Mouse (Mus musculus) neutrophil, adult 5-6 weeks (primary cell): ENCODE data around the gene Ncoa7. TPM values are rescaled to one million over a fixed set of nuclear protein-coding genes. Genes with fewer than 3 reads are reported as not detected.
"Not testable (repeated sequence)": the region's sequence is repeated elsewhere in the genome, so short reads cannot be mapped to it uniquely, and the experiment has no call there.

Experiments
- ATAC-seq: fragments of 151-379, 151-347 bp; 2 replicates; pipeline ENCODE4 v1.8.0; 2017; ENCODE audit warnings: mild to moderate bottlenecking, moderate TSS enrichment; ENCODE audit not compliant: insufficient number of reproducible peaks, poor library complexity, low FRiP score, severe bottlenecking; ENCODE audit errors: extremely low read depth
- total RNA-seq: library from RNA; stranded (forward); fragments of 200-1000 nt; gene quantifications from 2 replicates; pipeline ENCODE4 v1.2.3, GENCODE M21; 2017

The Ncoa7 gene
- total RNA-seq, 1 experiment from 2014 or later: 13.3 TPM

GRCm38 (mm10) chr10:30791016-30791415, 12.1 kb downstream of the Ncoa7 start:
- no peak for ATAC-seq

GRCm38 (mm10) chr10:30789521-30789920, 13.6 kb downstream of the Ncoa7 start:
- no peak for ATAC-seq

GRCm38 (mm10) chr10:30788340-30788721, 14.8 kb downstream of the Ncoa7 start:
- no peak for ATAC-seq

DNA sequence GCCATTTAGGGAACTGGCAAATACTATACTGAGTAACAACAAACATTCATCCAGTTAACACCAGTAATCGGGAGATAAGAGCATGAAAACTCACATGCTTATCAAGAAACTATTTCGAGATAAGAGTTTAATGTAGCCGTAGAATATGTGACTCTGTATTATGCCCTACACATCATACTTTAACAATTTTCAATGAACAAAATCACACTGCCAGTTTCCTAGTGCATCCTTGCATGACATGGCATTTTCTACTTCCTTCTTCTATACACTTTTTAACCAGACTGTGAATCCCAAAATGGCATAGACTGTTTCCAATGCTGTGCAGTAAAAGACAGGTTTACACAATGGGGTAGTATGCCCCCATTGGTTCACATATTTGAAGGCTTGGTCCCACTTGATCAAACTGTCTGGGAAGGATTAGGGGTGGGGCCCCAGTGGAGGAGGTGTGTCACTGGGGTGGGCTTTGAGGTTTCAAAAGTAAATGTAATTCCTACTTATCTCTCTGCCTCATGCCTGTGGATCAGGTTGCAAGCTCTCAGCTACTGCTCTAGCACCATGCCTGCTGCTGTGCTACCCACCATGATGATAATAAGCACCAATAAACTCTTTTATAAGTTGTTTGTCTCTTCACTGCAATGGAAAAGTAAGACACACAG, 15.3 kb downstream of the Ncoa7 start:
- ATAC-seq: no peak

DNA sequence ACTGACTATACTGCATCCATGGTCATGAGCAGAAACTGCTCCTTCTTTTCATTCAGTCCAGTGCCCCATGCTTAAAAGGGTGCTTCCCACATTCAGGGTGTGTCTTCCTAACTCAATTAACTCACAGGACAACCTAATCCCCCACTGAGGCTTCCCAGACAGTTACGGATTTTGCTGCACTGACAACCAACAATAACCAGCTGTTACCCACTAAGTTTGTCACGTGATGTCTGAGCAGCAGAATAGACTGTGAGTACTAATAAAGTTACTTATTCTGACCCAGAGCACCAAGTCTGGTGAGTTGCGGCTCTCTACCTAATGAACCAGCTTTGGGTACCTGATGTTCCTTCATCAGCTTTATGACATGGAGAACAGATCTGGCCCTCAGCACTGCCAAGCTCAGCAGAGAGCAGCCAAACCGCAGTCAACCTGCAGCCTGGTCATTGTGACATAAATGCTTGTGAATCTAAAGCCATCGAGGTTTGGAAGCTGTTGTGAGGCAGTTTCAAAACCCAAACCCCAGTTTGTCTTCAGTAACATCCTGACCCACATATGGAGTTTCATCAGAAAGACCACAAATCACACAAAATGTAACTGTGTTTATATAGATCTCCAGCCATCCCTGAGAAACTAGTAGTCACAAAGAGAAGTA, 16.9 kb downstream of the Ncoa7 start:
- ATAC-seq: no peak

DNA sequence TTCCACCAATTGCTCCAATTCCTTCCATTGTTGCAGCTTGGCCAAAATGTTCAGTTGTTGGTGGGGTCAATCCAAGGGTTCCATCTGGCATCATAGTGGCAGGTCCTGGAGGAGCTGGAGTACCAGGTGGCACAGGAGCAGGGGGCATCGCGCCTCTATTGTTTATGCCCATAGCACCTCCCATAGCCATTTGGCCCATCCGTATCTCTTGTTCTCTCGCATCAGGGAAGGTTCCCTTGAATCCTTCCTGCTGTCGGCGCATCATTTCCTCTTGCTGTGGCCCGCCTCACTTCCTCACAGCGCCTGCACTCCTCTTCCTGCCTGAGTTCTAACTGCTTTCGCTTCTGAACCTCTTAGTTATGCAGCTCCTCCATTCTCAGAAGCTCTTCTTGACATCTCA, 22.2 kb downstream of the Ncoa7 start:
- not testable (repeated sequence) for ATAC-seq

DNA sequence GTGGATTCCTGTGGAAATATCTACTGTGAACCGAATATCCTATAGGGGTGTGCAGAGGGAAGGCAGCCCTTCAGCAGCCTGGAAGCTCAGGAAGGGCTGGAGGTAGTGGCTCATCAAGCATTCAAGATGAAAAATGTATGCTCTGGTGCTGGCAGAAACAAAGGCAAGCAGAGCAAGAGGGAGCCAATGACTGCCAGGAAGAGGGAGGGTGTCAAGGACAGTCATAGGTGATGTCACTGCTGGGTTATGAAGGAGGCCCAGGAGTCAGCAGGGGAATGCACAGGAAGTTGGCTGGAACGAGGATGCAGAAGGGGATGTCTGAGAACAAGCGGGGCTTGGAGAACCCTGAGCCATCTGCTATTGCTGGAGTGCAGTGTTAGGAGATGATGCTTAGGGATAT, 24.9 kb downstream of the Ncoa7 start:
- no peak for ATAC-seq

DNA sequence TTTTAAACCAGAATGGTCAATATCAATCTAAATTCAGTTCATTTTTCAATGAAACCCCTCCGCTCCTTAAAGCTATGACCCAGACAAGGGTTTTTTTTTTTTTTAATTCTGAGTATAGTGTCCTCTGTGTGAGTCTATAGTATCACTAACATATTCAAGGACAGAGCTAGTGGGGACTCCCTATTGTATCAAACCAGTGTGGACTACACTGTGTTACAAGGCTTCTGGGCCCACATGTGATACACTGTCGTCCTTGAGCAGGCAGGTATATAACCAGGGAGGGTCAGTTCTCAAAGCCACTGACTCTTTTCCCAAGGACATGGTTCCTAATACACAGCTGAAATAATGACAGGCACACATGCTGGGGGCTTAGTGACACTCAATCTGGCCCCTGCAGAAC, 27.1 kb downstream of the Ncoa7 start:
- no peak for ATAC-seq

DNA sequence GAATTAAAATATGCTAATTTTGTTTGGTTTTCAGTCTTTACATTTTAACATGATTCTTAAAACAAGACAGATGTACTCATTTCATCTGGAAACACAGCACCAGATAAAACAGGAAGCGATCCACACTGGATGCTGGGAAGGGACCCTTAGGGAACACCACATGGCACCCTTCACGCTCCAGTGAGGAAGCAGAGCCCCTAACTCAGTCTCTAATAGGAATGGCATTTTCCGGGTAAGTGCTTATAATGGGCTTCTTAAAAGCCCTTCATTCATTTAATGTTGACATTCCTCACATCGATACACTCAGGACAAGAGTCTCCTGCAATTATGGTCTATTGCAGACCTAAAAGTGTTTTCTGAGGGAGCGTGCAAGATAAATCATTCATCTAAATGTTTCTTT, 27.6 kb downstream of the Ncoa7 start:
- no peak for ATAC-seq

- no peak for ATAC-seq
Observed at GRCm38 (mm10) chr10:30774396-30774795, 28.7 kb downstream of the Ncoa7 start.

GRCm38 (mm10) chr10:30773181-30773580, 29.9 kb downstream of the Ncoa7 start:
- ATAC-seq: no peak

- no peak for ATAC-seq
Observed at GRCm38 (mm10) chr10:30771417-30772158, 31.5 kb downstream of the Ncoa7 start.

DNA sequence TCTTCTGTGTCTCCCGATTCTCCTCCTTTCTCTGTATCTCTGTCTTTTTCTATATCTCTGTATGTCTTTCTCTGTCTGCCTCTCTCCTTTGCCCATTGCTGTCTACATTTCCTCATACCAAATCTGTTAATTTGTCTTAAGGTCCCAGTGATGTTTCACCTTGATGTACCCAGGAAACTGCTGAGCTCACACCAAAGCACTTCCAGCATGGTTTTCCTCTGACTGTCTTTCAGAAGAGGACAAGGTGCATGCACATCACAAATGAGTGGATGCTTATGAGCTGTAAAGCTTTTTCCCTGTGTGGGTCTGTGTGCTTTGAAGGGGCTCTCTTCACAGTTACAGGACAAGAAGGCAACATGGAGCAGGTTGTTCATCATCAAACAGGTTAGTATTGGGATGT, 34.3 kb downstream of the Ncoa7 start:
- ATAC-seq: no peak

GRCm38 (mm10) chr10:30768250-30768649, 34.9 kb downstream of the Ncoa7 start:
- no peak for ATAC-seq

DNA sequence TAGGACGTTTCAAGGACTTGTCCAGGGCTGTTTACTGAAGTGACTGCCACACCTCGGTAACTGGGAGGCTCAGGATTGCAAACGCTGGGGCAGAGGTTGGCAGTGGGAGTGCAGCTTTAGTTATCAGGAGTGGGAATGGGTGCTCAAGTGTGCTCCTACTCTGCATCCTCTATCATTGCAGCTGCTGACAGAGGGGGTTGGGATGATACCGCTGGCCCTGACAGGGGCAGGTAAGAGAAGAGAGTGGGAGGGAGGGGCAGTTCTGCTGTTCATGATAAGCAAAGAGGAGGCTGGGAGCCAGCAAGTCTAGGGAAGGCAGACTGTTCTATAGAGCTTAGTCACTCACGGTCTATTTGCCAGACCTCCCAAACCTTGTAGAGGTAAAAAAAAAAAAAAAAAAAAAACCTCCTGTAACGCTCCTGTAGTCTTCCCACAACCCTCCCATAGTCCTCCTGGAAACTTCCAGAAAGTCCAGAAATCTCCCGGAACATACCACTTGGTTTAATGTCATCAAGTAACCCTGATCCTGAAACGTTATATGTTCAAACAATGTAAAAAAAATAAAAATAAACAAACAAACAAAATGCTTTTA, 39.9 kb downstream of the Ncoa7 start:
- ATAC-seq: no peak

DNA sequence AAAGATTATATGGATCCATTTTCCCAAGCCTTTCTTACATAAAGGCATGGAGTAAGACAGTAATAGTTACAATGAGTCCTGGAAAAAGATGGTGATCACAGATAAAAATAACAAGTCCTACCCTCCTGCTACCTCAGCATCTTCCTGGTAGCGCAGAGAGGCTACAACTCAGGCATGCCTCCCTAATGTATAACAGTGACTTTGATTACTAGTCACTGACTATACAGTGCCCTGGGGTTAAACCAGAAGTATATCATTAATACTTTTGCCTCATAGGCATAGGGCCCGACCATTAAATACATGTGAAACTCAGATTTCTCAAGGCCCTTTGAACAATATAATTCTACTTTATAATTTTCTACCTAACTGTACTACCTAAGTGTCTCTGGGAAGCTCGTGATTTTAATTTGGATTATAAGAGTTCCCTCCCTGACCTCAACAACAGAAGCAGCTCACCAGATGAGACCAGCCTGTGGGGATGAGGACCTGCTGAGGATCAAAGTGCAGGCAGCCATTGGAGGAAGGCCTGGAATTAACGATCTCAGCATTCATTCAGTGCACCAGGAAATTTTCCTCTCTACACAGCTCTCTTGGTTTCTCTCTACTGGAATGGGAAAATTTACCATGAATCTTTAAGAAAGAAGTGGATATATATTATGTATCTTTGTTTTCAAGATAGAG, 40.7 kb downstream of the Ncoa7 start:
- no peak for ATAC-seq

- no peak for ATAC-seq
Observed at GRCm38 (mm10) chr10:30759360-30760147, 43.6 kb downstream of the Ncoa7 start.

- no peak for ATAC-seq
Observed at GRCm38 (mm10) chr10:30756064-30756463, 47.1 kb downstream of the Ncoa7 start.
